Mouse (Mus musculus) liver, embryonic 12.5 days (tissue): ENCODE data around the gene D230025D16Rik. TPM values are rescaled to one million over a fixed set of nuclear protein-coding genes. Genes with fewer than 3 reads are reported as not detected.
"Not testable (repeated sequence)": the region's sequence is repeated elsewhere in the genome, so short reads cannot be mapped to it uniquely, and the experiment has no call there.

Source experiments
- ATAC-seq: fragments of 200-750 bp; cut with Nextera tagmentation; 2 replicates; pipeline ENCODE4 v1.8.0; 2017; ENCODE audit warnings: moderate number of reproducible peaks, mild to moderate bottlenecking, moderate library complexity
- H3K27ac ChIP-seq: fragments of 300-500 bp; sonication (generic); 2 replicates; pipeline ENCODE4 v1.5.1; 2016; ENCODE audit warnings: mild to moderate bottlenecking
- H3K27me3 ChIP-seq: fragments of 300-500 bp; sonication (generic); replicated peaks from 2 replicates; pipeline ENCODE4 v1.6.1; 2016; ENCODE audit warnings: mild to moderate bottlenecking, moderate library complexity
- H3K36me3 ChIP-seq: fragments of 300-500 bp; sonication (generic); 2 replicates; pipeline ENCODE4 v1.6.1; 2016; ENCODE audit warnings: mild to moderate bottlenecking, moderate library complexity
- H3K4me1 ChIP-seq: fragments of 300-500 bp; sonication (generic); 2 replicates; pipeline ENCODE4 v1.6.1; 2016
- H3K4me2 ChIP-seq: fragments of 300-500 bp; sonication (generic); 2 replicates; pipeline ENCODE4 v1.6.1; 2016; ENCODE audit warnings: mild to moderate bottlenecking, moderate library complexity
- H3K4me3 ChIP-seq: fragments of 300-500 bp; sonication (generic); 2 replicates; pipeline ENCODE4 v1.5.1; 2016; ENCODE audit warnings: mild to moderate bottlenecking, moderate library complexity
- H3K9ac ChIP-seq: fragments of 300-500 bp; sonication (generic); 2 replicates; pipeline ENCODE4 v1.6.1; 2016; ENCODE audit warnings: mild to moderate bottlenecking, moderate library complexity
- H3K9me3 ChIP-seq: fragments of 300-500 bp; sonication (generic); replicated peaks from 2 replicates; pipeline ENCODE4 v1.6.1; 2016; ENCODE audit warnings: mild to moderate bottlenecking, moderate library complexity
- WGBS: fragments of 180-500 bp; shearing (Covaris S2); methylation state at CpG from one replicate; pipeline ENCODE4 v1.1.7; 2016; ENCODE audit not compliant: insufficient replicate concordance; 5-methylcytosine and 5-hydroxymethylcytosine counted together
- polyA plus RNA-seq: library from polyadenylated mRNA; unstranded; fragments of >200 nt; fragmentation: Nextera tagmentation; extraction: Ambion mirVana; gene quantifications from 2 replicates; pipeline ENCODE4 v1.2.1, GENCODE M21; 2016

Gene D230025D16Rik
- 16.7 and 18.8 TPM in 2 replicates for polyA plus RNA-seq

DNA sequence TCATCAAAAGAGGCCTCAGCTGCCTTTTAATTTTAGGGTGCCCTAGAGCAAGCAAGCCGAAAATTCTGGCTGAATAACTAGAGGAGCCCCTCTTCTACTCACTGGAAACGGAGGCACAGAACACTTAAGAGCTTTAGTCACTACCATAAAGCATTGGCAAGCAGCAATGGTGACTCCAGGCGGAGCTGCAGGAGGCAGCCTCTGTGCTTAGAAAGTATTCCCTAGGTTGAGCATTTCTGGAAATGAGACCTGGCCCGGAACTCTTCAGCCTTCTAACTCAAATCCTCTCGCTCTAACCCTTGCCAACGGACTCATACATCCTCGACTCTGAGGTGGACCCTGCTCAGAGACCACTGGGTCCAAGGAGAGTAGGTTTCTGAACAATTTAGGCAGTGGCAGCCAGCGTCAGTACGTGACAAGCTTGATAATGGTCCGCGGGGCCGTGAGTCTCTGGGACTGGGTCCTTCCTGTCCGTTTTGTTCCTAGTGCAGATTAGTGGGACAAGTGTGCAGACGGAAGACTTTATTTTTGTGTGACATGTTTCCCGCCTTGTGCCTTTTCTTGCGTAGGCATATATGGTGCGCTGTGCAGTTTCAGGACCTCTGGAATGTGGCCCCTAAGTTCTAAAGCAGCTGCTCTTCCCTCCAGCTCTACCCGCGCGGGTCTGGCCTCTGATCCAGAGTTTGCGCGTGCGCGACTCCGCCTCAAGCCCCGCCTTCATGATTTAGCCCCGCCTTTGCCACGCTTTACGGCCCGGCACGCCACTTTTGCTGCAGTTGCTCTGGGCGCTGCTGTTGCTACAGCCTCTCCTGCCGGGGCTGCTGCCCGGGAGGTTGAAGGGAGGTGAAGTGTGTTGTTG lies at the start of gene D230025D16Rik:
TSS of gene D230025D16Rik (plus strand) at position 733 of the 859 bp plus-strand sequence.
- peak within 1 kb of the TSS; percentile 97 for H3K4me3 ChIP-seq
- 5% methylated on average over 34 of the region's 34 CpGs for WGBS
- H3K27me3 ChIP-seq, result no peaks in the 10 kb centered on the region
- H3K9me3 ChIP-seq, result no peaks in the 10 kb centered on the region
- ATAC-seq, result peak; percentile 92
- H3K9ac ChIP-seq, result peak within 1 kb of the TSS; percentile 95
- peak within 1 kb of the TSS; percentile 92 for H3K27ac ChIP-seq
- peak within 1 kb of the TSS; percentile 78 for H3K4me2 ChIP-seq
- H3K4me1 ChIP-seq, result peaks cover 25% of the 10 kb centered on the region
- H3K36me3 ChIP-seq, result peaks cover 2% of the 10 kb centered on the region; the same call in 1 of the 2 replicates

DNA sequence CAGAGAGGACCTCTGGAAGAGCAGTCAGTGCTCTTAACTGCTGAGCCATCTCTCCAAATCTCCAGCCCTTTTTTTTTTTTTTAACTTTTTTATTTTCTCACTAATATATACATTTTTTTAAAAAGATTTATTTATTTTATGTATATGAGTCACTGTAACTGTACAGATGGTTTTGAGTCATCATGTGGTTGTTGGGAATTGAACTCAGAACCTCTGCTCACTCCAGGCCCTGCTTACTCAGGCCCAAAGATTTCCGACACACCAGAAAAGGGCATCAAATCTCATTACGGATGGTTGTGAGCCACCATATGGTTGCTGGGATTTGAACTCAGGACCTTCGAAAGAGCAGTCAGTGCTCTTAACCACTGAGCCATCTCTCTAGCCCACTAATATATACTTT lies 49.7 kb upstream of the D230025D16Rik start:
- H3K27me3 ChIP-seq, result peaks cover 26% of the 10 kb centered on the region
- WGBS, result 79% methylated on average over 3 of the region's 3 CpGs
- H3K4me2 ChIP-seq, H3K9me3 ChIP-seq, H3K27ac ChIP-seq, H3K9ac ChIP-seq, H3K4me3 ChIP-seq, ATAC-seq: not testable (repeated sequence)
- peaks cover 20% of the 10 kb centered on the region for H3K36me3 ChIP-seq
- H3K4me1 ChIP-seq, result peaks cover 18% of the 10 kb centered on the region

DNA sequence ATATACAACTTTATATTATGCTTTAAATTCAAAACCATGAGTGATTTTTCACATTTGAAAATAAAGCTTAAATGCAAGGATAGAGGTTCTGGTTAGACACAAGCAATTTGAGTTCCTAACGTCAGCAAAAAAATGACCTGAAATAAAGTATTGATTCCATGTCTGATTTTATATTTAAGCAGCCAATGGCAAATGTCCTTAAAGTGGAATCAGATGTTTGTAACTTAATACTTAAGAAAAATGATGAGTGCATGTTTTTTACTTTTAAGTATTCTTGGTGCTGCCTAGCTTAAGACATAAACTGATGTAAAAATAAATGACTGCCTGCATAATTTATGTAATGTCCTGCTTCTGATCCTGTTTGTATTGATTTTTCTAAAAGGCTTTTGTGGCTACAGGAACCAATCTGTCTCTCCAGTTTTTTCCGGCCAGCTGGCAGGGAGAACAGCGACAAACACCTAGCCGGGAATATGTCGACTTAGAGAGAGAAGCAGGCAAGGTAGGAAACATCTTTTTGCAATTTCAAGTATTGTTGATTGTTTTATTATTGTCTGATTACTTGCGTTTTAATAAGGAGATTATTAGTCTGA lies 46.6 kb upstream of the D230025D16Rik start:
- Histone ChIP-seq H3K4me2 (no peak overlapping the region), H3K27ac (no peak overlapping the region), H3K36me3 (peaks cover 20% of the 10 kb centered on the region), H3K9me3 (no peaks in the 10 kb centered on the region), H3K4me1 (no peaks in the 10 kb centered on the region), H3K27me3 (0 out of 2 replicates have a peak, but pooled peaks cover 3% of the 10 kb centered on the region), H3K4me3 (no peak overlapping the region), H3K9ac (no peak overlapping the region)
- no peak for ATAC-seq
- WGBS, result 79% methylated on average over 6 of the region's 6 CpGs

- Histone ChIP-seq H3K27ac (no peak overlapping the region), H3K9me3 (no peaks in the 10 kb centered on the region), H3K9ac (no peak overlapping the region), H3K4me2 (no peak overlapping the region), H3K27me3 (no peaks in the 10 kb centered on the region), H3K4me1 (no peaks in the 10 kb centered on the region), H3K36me3 (peaks cover 11% of the 10 kb centered on the region), H3K4me3 (no peak overlapping the region)
- WGBS, result 56% methylated on average over 1 of the region's 1 CpGs
- ATAC-seq, result no peak
Observed at GRCm38 (mm10) chr8:105182201-105182600, 42.7 kb upstream of the D230025D16Rik start.

GRCm38 (mm10) chr8:105186467-105187005 lies 38.4 kb upstream of the D230025D16Rik start:
- H3K9me3 ChIP-seq, result no peaks in the 10 kb centered on the region
- WGBS, result 52% methylated on average over 1 of the region's 1 CpGs

DNA sequence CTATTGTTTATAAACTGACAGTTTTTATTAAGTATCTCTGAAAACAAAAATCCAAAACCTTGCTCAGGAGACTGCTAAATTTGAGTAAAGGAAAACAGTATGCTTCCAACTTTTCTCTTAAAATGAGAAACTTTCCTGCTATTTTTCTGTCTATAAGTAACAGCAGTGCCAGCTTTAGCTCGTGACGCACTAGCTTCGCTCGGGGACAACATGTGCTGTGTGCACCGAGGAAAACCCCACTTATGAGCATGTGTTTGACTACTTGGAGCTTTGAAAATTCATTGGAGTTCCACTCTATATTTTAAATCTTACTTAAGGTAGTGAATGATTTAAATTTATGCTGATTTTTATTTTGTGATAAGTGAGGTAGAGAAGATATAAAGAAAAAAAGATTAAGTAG lies 32.8 kb upstream of the D230025D16Rik start:
- ATAC-seq, result no peak
- no peak overlapping the region for H3K4me3 ChIP-seq
- H3K4me2 ChIP-seq, result no peak overlapping the region
- H3K27ac ChIP-seq, result no peak overlapping the region
- peaks cover 33% of the 10 kb centered on the region for H3K36me3 ChIP-seq
- no peaks in the 10 kb centered on the region for H3K27me3 ChIP-seq
- 87% methylated on average over 5 of the region's 5 CpGs for WGBS
- H3K9ac ChIP-seq, result no peak overlapping the region
- H3K9me3 ChIP-seq, result no peaks in the 10 kb centered on the region
- H3K4me1 ChIP-seq, result no peaks in the 10 kb centered on the region

More at GRCm38 (mm10) chr8:105186467-105187005, 38.4 kb upstream of the D230025D16Rik start:
- no peaks in the 10 kb centered on the region for H3K27me3 ChIP-seq
- H3K9ac ChIP-seq, result no peak overlapping the region
- H3K36me3 ChIP-seq, result peaks cover 5% of the 10 kb centered on the region; the same call in 1 of the 2 replicates
- no peak overlapping the region for H3K4me3 ChIP-seq
- H3K4me1 ChIP-seq, result no peaks in the 10 kb centered on the region
- no peak overlapping the region for H3K4me2 ChIP-seq
- no peak for ATAC-seq
- no peak overlapping the region for H3K27ac ChIP-seq

DNA sequence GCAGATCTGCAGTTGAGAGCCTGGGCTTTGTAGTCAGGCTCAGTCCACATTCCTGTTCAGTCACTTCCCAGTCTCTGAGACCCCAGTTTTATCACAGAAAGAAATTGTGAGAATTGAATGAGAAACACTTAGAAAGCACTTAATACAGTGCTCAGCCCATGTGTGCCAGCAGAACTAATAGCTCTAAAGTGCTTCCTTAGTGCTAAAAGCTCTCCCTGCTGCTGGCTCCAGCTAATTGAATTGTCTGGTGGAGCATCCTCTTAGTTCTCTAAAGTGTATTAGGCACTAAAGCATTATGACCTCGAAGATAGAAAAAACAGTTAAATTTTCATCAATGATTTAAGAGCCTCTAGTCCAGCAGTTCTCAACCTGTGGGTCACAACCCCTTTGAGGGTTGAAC lies 19.2 kb upstream of the D230025D16Rik start:
- Histone ChIP-seq H3K4me2 (no peak overlapping the region), H3K4me1 (peaks cover 16% of the 10 kb centered on the region), H3K27me3 (no peaks in the 10 kb centered on the region), H3K36me3 (peaks cover 14% of the 10 kb centered on the region), H3K9me3 (no peaks in the 10 kb centered on the region), H3K27ac (no peak overlapping the region), H3K4me3 (no peak overlapping the region), H3K9ac (no peak overlapping the region)
- ATAC-seq, result no peak
- 70% methylated on average over 1 of the region's 1 CpGs for WGBS

- Histone ChIP-seq H3K36me3 (peaks cover 8% of the 10 kb centered on the region; the same call in 1 of the 2 replicates), H3K27ac (no peak overlapping the region), H3K9ac (no peak overlapping the region), H3K9me3 (no peaks in the 10 kb centered on the region), H3K4me3 (no peak overlapping the region), H3K27me3 (no peaks in the 10 kb centered on the region), H3K4me1 (peaks cover 16% of the 10 kb centered on the region), H3K4me2 (no peak overlapping the region)
- ATAC-seq, result no peak
- 76% methylated on average over 7 of the region's 7 CpGs for WGBS
Observed at GRCm38 (mm10) chr8:105206766-105207275, 18.1 kb upstream of the D230025D16Rik start.

DNA sequence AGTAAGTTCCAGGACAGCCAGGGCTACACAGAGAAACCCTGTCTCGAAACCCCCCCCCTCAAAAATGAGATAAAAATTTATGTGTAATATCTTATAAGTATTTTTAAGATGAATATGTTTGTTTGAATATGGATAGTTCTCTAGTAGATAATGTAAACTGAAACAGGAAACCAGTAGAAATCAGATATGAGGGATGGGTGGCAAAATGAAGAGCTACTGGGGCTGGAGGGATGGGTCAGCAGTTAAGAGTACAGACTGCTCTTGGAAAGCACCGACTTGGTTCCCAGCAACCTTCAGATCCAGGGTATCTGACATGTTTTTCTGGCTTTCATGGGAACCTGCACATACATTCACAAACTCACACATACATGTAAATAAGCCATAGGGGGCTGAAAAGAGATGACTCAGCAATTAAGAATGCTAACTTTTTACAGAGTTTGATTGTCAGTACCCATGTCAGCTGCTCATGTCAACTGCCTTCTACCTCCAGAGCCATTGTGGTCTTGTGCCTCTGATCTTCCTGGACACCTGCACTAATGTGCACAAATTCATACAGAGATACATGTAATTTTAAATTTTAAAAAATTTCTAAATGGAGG lies 17.2 kb upstream of the D230025D16Rik start:
- H3K27ac ChIP-seq, result no peak overlapping the region
- no peak overlapping the region for H3K4me3 ChIP-seq
- H3K9ac ChIP-seq, result no peak overlapping the region
- ATAC-seq, result no peak
- no peak overlapping the region for H3K4me2 ChIP-seq
- no peaks in the 10 kb centered on the region for H3K27me3 ChIP-seq
- peaks cover 8% of the 10 kb centered on the region; the same call in 1 of the 2 replicates for H3K36me3 ChIP-seq
- H3K9me3 ChIP-seq, result no peaks in the 10 kb centered on the region
- peaks cover 16% of the 10 kb centered on the region for H3K4me1 ChIP-seq
- 53% methylated on average over 2 of the region's 2 CpGs for WGBS

DNA sequence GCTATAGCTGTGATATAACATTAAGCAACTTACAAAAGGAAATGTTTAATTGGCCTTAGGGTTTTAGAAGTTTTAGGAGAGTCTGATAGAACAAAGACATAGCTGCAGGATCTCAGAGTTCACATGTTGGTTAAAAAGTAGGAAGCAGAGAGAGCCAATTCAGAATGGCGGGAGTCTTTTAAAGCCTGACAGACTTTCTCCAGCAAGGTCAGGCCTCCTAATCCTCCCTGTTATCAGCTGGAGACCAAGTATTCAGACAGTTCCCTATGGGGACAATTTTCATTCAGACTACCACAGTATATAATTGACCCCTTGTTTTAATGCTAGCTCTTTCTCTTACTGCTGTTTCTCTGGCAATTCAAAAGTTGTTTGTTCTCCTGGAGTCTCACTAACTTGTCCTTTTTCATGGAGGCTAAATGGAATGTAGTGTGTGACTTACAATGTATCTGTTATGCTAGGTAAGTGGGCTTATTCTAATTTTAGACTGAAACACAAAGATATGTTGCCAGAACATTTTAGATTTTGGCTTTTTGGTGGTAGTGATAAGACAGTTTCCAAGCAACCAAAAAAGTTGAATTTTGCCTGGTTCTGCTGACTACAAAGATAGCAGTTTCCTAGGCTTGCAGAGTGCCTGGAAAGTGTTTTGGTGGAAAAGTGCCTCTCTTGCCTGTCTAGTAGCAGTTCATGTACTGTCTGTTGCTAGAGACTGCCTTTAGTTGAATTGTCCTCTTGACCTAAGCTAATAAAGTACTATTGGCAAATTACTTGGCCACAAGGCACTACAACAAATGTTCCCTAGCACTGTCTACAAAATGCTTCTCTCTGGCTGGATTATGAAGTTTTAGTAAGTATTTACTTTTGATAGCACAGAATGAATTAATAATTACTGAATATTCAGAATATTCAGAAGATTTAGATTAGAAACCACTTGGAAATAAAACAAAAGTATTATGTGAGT lies 15.5 kb upstream of the D230025D16Rik start:
- peaks cover 16% of the 10 kb centered on the region for H3K4me1 ChIP-seq
- H3K27me3 ChIP-seq, result no peaks in the 10 kb centered on the region
- H3K4me2 ChIP-seq, result no peak overlapping the region
- H3K4me3 ChIP-seq, result no peak overlapping the region
- H3K27ac ChIP-seq, result no peak overlapping the region
- ATAC-seq, result peak; percentile 40; the same call in 1 of the 2 replicates
- 26% methylated on average over 1 of the region's 1 CpGs for WGBS
- peaks cover under 1% of the 10 kb centered on the region; the same call in 1 of the 2 replicates for H3K36me3 ChIP-seq
- no peak overlapping the region for H3K9ac ChIP-seq
- no peaks in the 10 kb centered on the region for H3K9me3 ChIP-seq

DNA sequence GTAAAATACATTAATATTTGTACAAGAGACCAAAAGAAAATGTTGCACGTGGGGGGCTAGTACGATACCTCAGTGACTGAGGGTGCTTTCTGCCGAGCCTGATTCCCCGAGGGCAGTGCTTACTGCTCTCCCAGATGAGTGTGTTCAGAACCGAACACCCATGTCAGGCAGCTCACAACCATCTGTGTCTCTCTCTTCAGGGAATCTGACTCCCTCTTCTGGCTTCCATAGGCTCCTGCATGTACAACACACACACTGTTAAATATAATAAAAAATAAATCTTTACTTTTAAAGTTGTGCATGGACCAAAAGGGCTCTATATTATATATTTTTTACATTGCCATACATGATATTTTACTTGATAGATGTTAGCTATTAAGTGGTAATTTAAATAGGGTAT lies 10.8 kb upstream of the D230025D16Rik start:
- H3K9ac ChIP-seq, result no peak overlapping the region
- H3K4me1 ChIP-seq, result peaks cover 7% of the 10 kb centered on the region
- WGBS, result 81% methylated on average over 5 of the region's 5 CpGs
- H3K4me3 ChIP-seq, result no peak overlapping the region
- H3K36me3 ChIP-seq, result peaks cover 5% of the 10 kb centered on the region; the same call in 1 of the 2 replicates
- ATAC-seq, result no peak
- no peaks in the 10 kb centered on the region for H3K9me3 ChIP-seq
- H3K27me3 ChIP-seq, result no peaks in the 10 kb centered on the region
- no peak overlapping the region for H3K4me2 ChIP-seq
- no peak overlapping the region for H3K27ac ChIP-seq
